Mouse (Mus musculus): ENCODE measurements around the gene Abi1.
"Not testable (repeated sequence)": the region's sequence is repeated elsewhere in the genome, so short reads cannot be mapped to it uniquely, and the experiment has no call there.

Gene Abi1

GRCm38 (mm10) chr2:22977387-22977973 is 62.6 kb downstream of the Abi1 start:
- in situ Hi-C loops (cut with MboI, MseI) = no loop called here

- in situ Hi-C loops (cut with MboI, MseI) = no loop called here
These were observed 77.1 kb downstream of the Abi1 start for GRCm38 (mm10) chr2:22962970-22963369.

- in situ Hi-C loops (cut with MboI, MseI) = no loop called here
These were observed 77.8 kb downstream of the Abi1 start for GRCm38 (mm10) chr2:22962242-22962641.

- in situ Hi-C loops (cut with MboI, MseI) = no loop called here
These were observed 78.4 kb downstream of the Abi1 start for GRCm38 (mm10) chr2:22961681-22962080.

- in situ Hi-C loops (cut with MboI, MseI) = no loop called here
These were observed 82.6 kb downstream of the Abi1 start for GRCm38 (mm10) chr2:22957415-22957814.

GRCm38 (mm10) chr2:22955914-22956313 is 84.1 kb downstream of the Abi1 start:
- in situ Hi-C loops (cut with MboI, MseI) = no loop called here

GRCm38 (mm10) chr2:22954278-22954677 is 85.8 kb downstream of the Abi1 start:
- in situ Hi-C loops (cut with MboI, MseI) = no loop called here

- in situ Hi-C loops (cut with MboI, MseI) = no loop called here
These were observed 90.1 kb downstream of the Abi1 start for GRCm38 (mm10) chr2:22949956-22950355.

GRCm38 (mm10) chr2:22933556-22933955 is 106.5 kb downstream of the Abi1 start:
- in situ Hi-C loops (cut with MboI, MseI) = no loop called here

- in situ Hi-C loops (cut with MboI, MseI) = no loop called here
These were observed 111.8 kb downstream of the Abi1 start for GRCm38 (mm10) chr2:22928259-22928658.

GRCm38 (mm10) chr2:22925911-22926310 is 114.1 kb downstream of the Abi1 start:
- in situ Hi-C loops (cut with MboI, MseI) = not testable (repeated sequence)

- in situ Hi-C loops (cut with MboI, MseI) = loop anchor here (5.0 kb wide), 1 partner anchor 99 kb away; no protein-coding TSS in a partner anchor
These were observed 121.4 kb downstream of the Abi1 start for GRCm38 (mm10) chr2:22918651-22919050.

- in situ Hi-C loops (cut with MboI, MseI) = no loop called here
These were observed 125.6 kb downstream of the Abi1 start for GRCm38 (mm10) chr2:22914421-22914820.

- in situ Hi-C loops (cut with MboI, MseI) = no loop called here
These were observed 136.1 kb downstream of the Abi1 start for GRCm38 (mm10) chr2:22903947-22904346.

- in situ Hi-C loops (cut with MboI, MseI) = loop anchor here (25.0 kb wide), 1 partner anchor 1933 kb away; the partner anchor contains the start of gene Arhgap21
These were observed 144.5 kb downstream of the Abi1 start, which contains the start of gene Pdss1 for GRCm38 (mm10) chr2:22895282-22896273. Gene Pdss1 (plus strand): TSS chr2:22895522.

GRCm38 (mm10) chr2:22894932-22895281 is 145.1 kb downstream of the Abi1 start:
- in situ Hi-C loops (cut with MboI, MseI) = loop anchor here (25.0 kb wide), 1 partner anchor 1933 kb away; the partner anchor contains the start of gene Arhgap21
